Mouse (Mus musculus) testis, adult 2 months (tissue): ENCODE measurements around the gene Fndc11.

Experiments used
- CTCF ChIP-seq: fragments of 200-500 bp; IDR thresholded peaks from 2 replicates; pipeline ENCODE4 v1.5.1; 2012; ENCODE audit warnings: low read depth, mild to moderate bottlenecking, inconsistent platforms, low read length, moderate library complexity; ENCODE audit not compliant: control insufficient read depth, insufficient read depth, insufficient replicate concordance
- POLR2A ChIP-seq: fragments of 200-500 bp; IDR thresholded peaks from 2 replicates; pipeline ENCODE4 v1.6.1; 2012; ENCODE audit warnings: low read depth, mild to moderate bottlenecking, inconsistent platforms, low read length, moderate library complexity; ENCODE audit not compliant: control insufficient read depth

- TF ChIP-seq CTCF, result no peak
- no peak for TF ChIP-seq POLR2A
Observed at GRCm38 (mm10) chr2:181202422-181202821, 17.4 kb upstream of the Fndc11 start, which contains the start of gene Ptk6.
